Mouse (Mus musculus): ENCODE data around the gene Dlx5. TPM values are rescaled to one million over a fixed set of nuclear protein-coding genes. Genes with fewer than 3 reads are reported as not detected.
A peak's percentile ranks its signal among the peaks of the same experiment; 100 is the strongest.

Dlx5 gene
- polyA plus RNA-seq, 1 experiment from 2014 or later: 40.2 TPM

DNA sequence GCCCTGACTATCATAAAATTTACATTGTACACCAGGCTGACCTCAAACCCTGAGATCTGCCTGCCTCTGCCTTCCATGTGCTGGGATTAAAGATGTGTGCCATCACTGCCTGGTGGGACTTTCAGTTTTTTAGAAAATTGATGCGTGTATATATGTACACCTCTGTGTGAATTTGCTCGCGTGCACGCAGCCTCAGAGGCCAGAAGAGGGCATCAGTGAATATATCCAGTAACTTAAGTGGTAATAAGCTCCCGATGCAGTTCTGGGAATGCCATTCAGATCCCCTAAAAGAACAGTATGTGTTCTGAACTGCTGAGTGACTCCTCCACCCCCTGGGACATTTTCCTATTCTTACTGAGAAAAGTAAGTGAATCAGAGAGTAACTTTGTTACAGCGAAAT, 8.2 kb upstream of the Dlx5 start:
- Histone ChIP-seq H3K9ac (ENCODE audit: low read depth, low read length) (no peak overlapping the region), H3K27ac (replicated peaks; ENCODE audit: low read depth, low read length) (no peak overlapping the region), H3K4me3 (ENCODE audit: low read depth, low read length) (no peak overlapping the region), H3K27me3 (replicated peaks; ENCODE audit: control insufficient read depth, insufficient read depth, low read length) (no peaks in the 10 kb centered on the region; the same call in 1 of the 2 replicates), H3K4me1 (ENCODE audit: control insufficient read depth, insufficient read depth, low read length) (no peaks in the 10 kb centered on the region), H3K36me3 (ENCODE audit: control insufficient read depth, insufficient read depth, low read length) (no peaks in the 10 kb centered on the region), H3K4me2 (ENCODE audit: low read depth, low read length) (no peak overlapping the region), H3K9me3 (ENCODE audit: control insufficient read depth, low read length) (no peaks in the 10 kb centered on the region)
- WGBS: 64% methylated on average over 6 of the region's 6 CpGs
- ATAC-seq (ENCODE audit: low read depth) (no peak), DNase-seq (ENCODE audit: low spot score) (peak; percentile 4)

DNA sequence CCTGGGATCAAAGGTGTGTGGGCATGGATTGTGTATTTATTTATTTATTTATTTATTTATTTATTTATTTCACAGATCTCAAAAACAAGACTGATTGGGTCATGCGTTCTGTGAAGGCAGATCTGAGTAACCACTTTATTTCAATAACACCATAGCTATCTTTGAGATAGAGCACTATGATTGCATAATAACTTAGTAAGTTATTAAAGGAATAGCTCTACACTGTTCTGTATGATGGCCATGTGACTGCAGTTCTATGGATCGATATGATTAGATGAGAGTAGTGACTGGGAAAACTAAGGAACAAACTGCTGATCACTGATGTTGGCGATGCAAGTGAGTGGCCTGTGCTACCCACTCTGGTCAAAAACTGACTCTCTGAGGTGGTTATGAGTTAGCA, 4.3 kb upstream of the Dlx5 start:
- ATAC-seq (ENCODE audit: low read depth) (no peak), DNase-seq (ENCODE audit: low spot score) (no peak)
- 75% methylated on average over 3 of the region's 3 CpGs for WGBS
- H3K27me3 ChIP-seq (replicated peaks; ENCODE audit: control insufficient read depth, insufficient read depth, low read length): peaks cover 21% of the 10 kb centered on the region
- H3K27ac ChIP-seq (replicated peaks; ENCODE audit: low read depth, low read length): no peak overlapping the region
- no peak overlapping the region for H3K4me2 ChIP-seq (ENCODE audit: low read depth, low read length)
- peaks cover 2% of the 10 kb centered on the region; the same call in 1 of the 2 replicates for H3K4me1 ChIP-seq (ENCODE audit: control insufficient read depth, insufficient read depth, low read length)
- H3K4me3 ChIP-seq (ENCODE audit: low read depth, low read length): no peak overlapping the region
- no peak overlapping the region for H3K9ac ChIP-seq (ENCODE audit: low read depth, low read length)
- H3K36me3 ChIP-seq (ENCODE audit: control insufficient read depth, insufficient read depth, low read length): no peaks in the 10 kb centered on the region
- H3K9me3 ChIP-seq (ENCODE audit: control insufficient read depth, low read length): no peaks in the 10 kb centered on the region

DNA sequence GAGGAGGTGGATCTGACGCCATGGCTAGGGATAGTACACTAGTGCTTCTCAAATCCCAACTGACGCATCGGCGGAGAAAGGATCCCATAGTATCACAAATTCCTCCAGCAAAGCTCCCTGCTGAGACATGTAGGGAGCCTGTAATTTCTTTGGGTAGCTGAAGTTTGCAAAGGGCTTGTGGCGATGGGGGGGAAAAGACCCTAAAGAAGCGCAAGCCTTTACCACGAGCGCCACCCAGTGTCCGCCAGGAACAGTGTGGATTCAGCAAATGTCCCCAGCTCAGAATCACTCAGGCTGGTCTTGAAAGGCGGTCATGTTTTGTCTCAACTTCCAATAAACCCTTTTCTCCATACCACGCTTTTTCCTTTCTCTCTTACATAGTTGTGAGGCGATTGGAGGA, 3.0 kb upstream of the Dlx5 start:
- ATAC-seq (ENCODE audit: low read depth): no peak; the same call in 1 of the 2 replicates
- Histone ChIP-seq H3K9ac (ENCODE audit: low read depth, low read length) (no peak overlapping the region), H3K36me3 (ENCODE audit: control insufficient read depth, insufficient read depth, low read length) (no peaks in the 10 kb centered on the region), H3K27me3 (replicated peaks; ENCODE audit: control insufficient read depth, insufficient read depth, low read length) (peaks cover 33% of the 10 kb centered on the region), H3K4me1 (ENCODE audit: control insufficient read depth, insufficient read depth, low read length) (peaks cover 5% of the 10 kb centered on the region; the same call in 1 of the 2 replicates), H3K4me3 (ENCODE audit: low read depth, low read length) (no peak overlapping the region), H3K27ac (replicated peaks; ENCODE audit: low read depth, low read length) (no peak overlapping the region), H3K9me3 (ENCODE audit: control insufficient read depth, low read length) (no peaks in the 10 kb centered on the region), H3K4me2 (ENCODE audit: low read depth, low read length) (peak overlapping the region; percentile 8; the same call in 1 of the 2 replicates)
- WGBS: 3% methylated on average over 12 of the region's 12 CpGs
- DNase-seq (ENCODE audit: low spot score): peak; percentile 92

DNA sequence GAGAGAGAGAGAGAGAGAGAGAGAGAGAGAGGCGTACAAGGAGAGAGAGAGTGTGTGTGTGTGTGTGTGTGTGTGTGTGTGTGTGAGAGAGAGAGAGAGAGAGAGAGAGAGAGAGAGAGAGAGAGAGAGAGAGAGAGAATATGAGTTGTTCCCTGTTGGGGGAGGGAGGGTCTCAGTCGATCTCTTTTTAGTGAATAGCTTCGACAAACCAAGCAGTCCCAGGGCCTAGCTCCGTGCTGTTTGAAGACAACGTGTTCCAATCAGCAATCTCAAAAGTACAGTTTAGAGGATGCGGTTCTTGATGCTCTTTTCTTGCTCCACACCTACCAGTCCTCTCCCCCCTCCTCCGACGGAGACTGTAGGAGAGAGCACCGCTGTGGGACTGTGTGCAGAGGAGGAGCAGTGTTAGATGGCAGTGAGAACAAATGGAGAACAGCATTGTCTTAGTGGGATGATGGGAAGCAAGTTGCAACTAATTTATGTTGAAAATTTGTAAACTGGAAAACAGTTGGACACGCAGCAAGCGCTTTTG, 447 bp upstream of the Dlx5 start:
- Histone ChIP-seq H3K4me1 (ENCODE audit: control insufficient read depth, insufficient read depth, low read length) (peaks cover 5% of the 10 kb centered on the region; the same call in 1 of the 2 replicates), H3K36me3 (ENCODE audit: control insufficient read depth, insufficient read depth, low read length) (peaks cover 4% of the 10 kb centered on the region; the same call in 1 of the 2 replicates), H3K4me3 (ENCODE audit: low read depth, low read length) (peak overlapping the region; percentile 69), H3K27me3 (replicated peaks; ENCODE audit: control insufficient read depth, insufficient read depth, low read length) (peaks cover 54% of the 10 kb centered on the region), H3K9ac (ENCODE audit: low read depth, low read length) (peak overlapping the region; percentile 91), H3K4me2 (ENCODE audit: low read depth, low read length) (peak overlapping the region; percentile 74), H3K27ac (replicated peaks; ENCODE audit: low read depth, low read length) (peak overlapping the region; percentile 88), H3K9me3 (ENCODE audit: control insufficient read depth, low read length) (no peaks in the 10 kb centered on the region)
- peak; percentile 57 for DNase-seq (ENCODE audit: low spot score)
- 8% methylated on average over 10 of the region's 11 CpGs for WGBS
- ATAC-seq (ENCODE audit: low read depth): peak; percentile 38

DNA sequence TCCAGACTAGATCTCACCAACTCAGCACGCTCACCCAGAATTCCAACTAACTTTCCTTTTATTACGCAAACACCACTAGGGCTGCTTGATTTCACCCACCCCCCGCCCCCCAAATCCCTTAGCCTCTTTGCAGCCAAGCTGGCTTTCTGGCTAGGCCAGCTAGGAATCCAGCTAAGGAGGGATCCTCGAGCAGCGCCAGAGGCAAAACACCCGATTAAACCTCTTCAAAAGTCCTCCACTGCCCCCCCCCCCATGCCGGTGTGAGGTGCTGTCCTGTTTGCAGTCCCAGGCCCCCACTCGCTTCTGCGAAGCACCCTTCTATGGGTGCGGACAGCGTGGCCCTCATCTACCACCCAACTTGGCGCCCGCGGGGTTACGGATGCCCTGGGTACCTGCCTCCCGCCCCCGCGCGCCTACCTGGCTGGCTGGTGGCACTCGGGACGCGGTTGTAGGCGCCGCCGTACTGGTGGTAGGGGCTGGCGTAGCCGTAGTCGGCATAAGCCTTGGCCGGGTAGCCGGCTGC, 709 bp downstream of the Dlx5 start:
- ATAC-seq (ENCODE audit: low read depth) (no peak; the same call in 1 of the 2 replicates), DNase-seq (ENCODE audit: low spot score) (peak; percentile 9)
- Histone ChIP-seq H3K36me3 (ENCODE audit: control insufficient read depth, insufficient read depth, low read length) (peaks cover 4% of the 10 kb centered on the region; the same call in 1 of the 2 replicates), H3K4me3 (ENCODE audit: low read depth, low read length) (peak overlapping the region; percentile 69), H3K9ac (ENCODE audit: low read depth, low read length) (peak overlapping the region; percentile 91), H3K4me2 (ENCODE audit: low read depth, low read length) (peak overlapping the region; percentile 74), H3K27me3 (replicated peaks; ENCODE audit: control insufficient read depth, insufficient read depth, low read length) (peaks cover 64% of the 10 kb centered on the region), H3K27ac (replicated peaks; ENCODE audit: low read depth, low read length) (peak overlapping the region; percentile 88), H3K9me3 (ENCODE audit: control insufficient read depth, low read length) (no peaks in the 10 kb centered on the region), H3K4me1 (ENCODE audit: control insufficient read depth, insufficient read depth, low read length) (peaks cover 5% of the 10 kb centered on the region; the same call in 1 of the 2 replicates)
- WGBS: 0% methylated on average over 25 of the region's 30 CpGs

DNA sequence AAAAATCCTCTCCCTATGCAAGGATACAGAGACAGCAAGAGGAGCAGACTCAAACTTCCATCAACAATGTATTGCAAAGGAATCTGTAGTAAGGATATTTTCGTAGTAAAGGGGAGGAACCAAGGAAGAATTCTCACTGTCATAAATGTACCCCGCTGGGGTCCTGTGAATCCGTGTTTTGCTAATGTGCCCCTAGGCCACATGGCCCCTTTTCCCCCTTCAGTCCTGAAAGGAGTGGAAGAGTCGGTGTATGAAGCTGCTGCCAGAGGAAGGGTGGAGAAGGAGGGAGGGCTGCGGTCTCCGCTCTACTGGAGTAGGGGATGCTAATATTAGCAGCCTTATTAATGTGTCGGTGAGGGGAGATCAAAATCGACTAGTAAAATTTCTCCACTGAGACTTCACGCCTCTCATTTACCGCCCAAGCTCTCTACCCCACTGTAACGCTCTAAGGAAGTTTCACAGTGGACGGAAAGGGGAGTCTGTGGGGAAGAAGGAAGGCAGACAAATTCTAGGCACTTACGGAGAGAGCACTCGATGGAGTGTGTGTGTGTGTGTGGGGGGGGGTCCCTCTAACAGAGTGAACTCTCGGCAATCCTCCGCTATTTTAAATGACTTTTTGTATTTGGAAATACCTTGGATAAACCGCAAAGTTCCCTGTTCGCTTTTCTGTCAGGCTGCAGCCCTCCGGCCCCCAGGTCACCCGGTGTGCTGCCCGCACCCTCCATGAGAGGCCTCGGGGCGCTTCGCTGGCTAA, 1.3 kb downstream of the Dlx5 start:
- peak overlapping the region; percentile 69 for H3K4me3 ChIP-seq (ENCODE audit: low read depth, low read length)
- 1% methylated on average over 24 of the region's 24 CpGs for WGBS
- H3K27ac ChIP-seq (replicated peaks; ENCODE audit: low read depth, low read length): peak overlapping the region; percentile 88
- H3K4me1 ChIP-seq (ENCODE audit: control insufficient read depth, insufficient read depth, low read length): peaks cover 5% of the 10 kb centered on the region; the same call in 1 of the 2 replicates
- H3K27me3 ChIP-seq (replicated peaks; ENCODE audit: control insufficient read depth, insufficient read depth, low read length): peaks cover 71% of the 10 kb centered on the region
- DNase-seq (ENCODE audit: low spot score): peak; percentile 23
- no peak for ATAC-seq (ENCODE audit: low read depth)
- no peaks in the 10 kb centered on the region for H3K9me3 ChIP-seq (ENCODE audit: control insufficient read depth, low read length)
- peak overlapping the region; percentile 74 for H3K4me2 ChIP-seq (ENCODE audit: low read depth, low read length)
- peak overlapping the region; percentile 91 for H3K9ac ChIP-seq (ENCODE audit: low read depth, low read length)
- peaks cover 4% of the 10 kb centered on the region; the same call in 1 of the 2 replicates for H3K36me3 ChIP-seq (ENCODE audit: control insufficient read depth, insufficient read depth, low read length)

DNA sequence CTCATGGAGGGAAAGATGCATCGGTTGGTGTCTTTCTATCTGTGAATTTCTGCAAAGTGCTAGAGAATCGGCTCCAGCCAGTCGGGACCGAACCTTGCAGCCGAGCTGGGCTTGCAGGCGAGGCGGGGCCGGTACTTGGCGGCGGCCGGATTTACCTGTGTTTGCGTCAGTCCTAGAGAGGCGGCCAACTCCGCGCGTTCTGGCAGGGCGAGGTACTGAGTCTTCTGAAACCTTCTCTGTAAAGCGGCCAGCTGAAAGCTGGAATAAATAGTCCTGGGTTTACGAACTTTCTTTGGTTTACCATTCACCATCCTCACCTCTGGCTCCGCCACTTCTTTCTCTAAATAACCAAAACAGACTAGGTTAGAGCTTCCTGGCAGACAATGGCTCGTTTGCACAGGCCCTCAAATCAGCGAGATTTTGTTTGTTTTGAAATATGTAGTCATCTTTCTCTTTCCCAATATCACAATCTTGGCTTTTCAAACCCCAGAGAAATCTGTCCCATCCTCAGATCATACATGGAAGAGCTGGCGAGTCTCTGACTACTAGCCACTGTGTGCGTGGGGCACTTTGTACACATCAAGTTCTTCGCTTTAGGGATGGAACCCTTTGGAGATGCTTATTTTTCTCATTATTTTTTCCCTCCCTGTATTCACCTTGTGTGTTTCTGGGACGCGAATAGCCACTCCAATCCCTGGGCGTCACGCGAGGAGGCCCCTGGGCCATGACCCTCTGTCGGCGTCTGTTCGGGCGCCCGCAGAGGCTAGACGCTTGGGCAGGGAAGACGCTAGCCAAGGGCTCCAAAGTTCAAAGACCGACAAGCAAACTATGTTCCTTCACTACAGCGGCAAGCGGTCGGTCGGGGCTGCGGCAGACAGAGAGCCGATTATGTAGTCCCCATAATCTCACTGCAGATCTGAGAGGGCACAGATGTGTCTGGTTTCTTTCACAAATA, 2.2 kb downstream of the Dlx5 start:
- Histone ChIP-seq H3K36me3 (ENCODE audit: control insufficient read depth, insufficient read depth, low read length) (peaks cover 4% of the 10 kb centered on the region; the same call in 1 of the 2 replicates), H3K4me3 (ENCODE audit: low read depth, low read length) (peak overlapping the region; percentile 69), H3K9me3 (ENCODE audit: control insufficient read depth, low read length) (no peaks in the 10 kb centered on the region), H3K4me2 (ENCODE audit: low read depth, low read length) (peak overlapping the region; percentile 74), H3K4me1 (ENCODE audit: control insufficient read depth, insufficient read depth, low read length) (peaks cover 5% of the 10 kb centered on the region; the same call in 1 of the 2 replicates), H3K27me3 (replicated peaks; ENCODE audit: control insufficient read depth, insufficient read depth, low read length) (peaks cover 78% of the 10 kb centered on the region), H3K27ac (replicated peaks; ENCODE audit: low read depth, low read length) (peak overlapping the region; percentile 88), H3K9ac (ENCODE audit: low read depth, low read length) (peak overlapping the region; percentile 91)
- 4% methylated on average over 40 of the region's 44 CpGs for WGBS
- ATAC-seq (ENCODE audit: low read depth): no peak
- DNase-seq (ENCODE audit: low spot score): peak; percentile 14

DNA sequence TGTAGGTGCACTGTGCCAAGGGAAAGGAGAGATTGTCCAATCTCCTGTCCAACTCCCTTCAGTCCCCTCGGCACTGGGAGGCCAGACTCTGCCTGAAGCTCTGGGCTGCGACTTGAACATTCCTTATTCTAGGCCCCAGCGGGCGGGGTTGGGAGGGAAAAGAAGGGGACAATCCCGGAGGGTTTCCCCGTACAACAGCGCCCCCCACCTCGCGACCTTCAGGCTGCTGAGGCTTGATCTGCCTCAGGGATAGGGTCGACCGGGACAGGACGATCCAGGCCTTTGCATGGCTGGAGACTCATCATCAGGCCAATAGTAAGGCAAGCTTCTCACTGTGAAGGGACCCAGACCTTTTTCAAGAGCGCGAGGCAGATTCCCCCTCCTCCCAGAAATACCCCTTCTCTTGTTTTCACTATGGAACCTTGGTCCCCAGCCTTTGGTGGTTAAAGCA, 3.0 kb downstream of the Dlx5 start:
- Histone ChIP-seq H3K9me3 (ENCODE audit: control insufficient read depth, low read length) (no peaks in the 10 kb centered on the region), H3K9ac (ENCODE audit: low read depth, low read length) (peak overlapping the region; percentile 91), H3K27me3 (replicated peaks; ENCODE audit: control insufficient read depth, insufficient read depth, low read length) (peaks cover 82% of the 10 kb centered on the region), H3K4me3 (ENCODE audit: low read depth, low read length) (peak overlapping the region; percentile 69), H3K27ac (replicated peaks; ENCODE audit: low read depth, low read length) (peak overlapping the region; percentile 88), H3K36me3 (ENCODE audit: control insufficient read depth, insufficient read depth, low read length) (peaks cover 4% of the 10 kb centered on the region; the same call in 1 of the 2 replicates), H3K4me1 (ENCODE audit: control insufficient read depth, insufficient read depth, low read length) (peaks cover 5% of the 10 kb centered on the region; the same call in 1 of the 2 replicates), H3K4me2 (ENCODE audit: low read depth, low read length) (peak overlapping the region; percentile 74)
- ATAC-seq (ENCODE audit: low read depth) (no peak), DNase-seq (ENCODE audit: low spot score) (peak; percentile 42)
- WGBS: 4% methylated on average over 6 of the region's 14 CpGs
